15 mouse cellular contexts compared by ENCODE assay signal in genomic region chrX:35897648-35898500, GRCm38 (mm10). TPM values are rescaled to one million over a fixed set of nuclear protein-coding genes. Genes with fewer than 3 reads are reported as not detected.
DNase-seq lines count a peak whose midpoint lies in the region; ATAC-seq lines count a peak whose summit lies in the region.
"Had no signal": no experiment of that assay in that cellular context is flagged by ENCODE, and none has a peak within 500 bp of the region (broad histone marks: within the 10 kb centered on the region; RNA-seq: fewer than 3 reads in every experiment).

No protein-coding gene starts in this region.

- ATAC-seq in CD4-positive, CD25-positive, alpha-beta regulatory T cell, adult 4 months = peak; percentile 65
- peak; percentile 62 to 72 for ATAC-seq in hematopoietic stem cell, adult 5-6 weeks (replicated peaks in 1 of 2; ENCODE audit: insufficient read depth in 1 of 2, low FRiP score in 2 of 2, low TSS enrichment in 1 of 2, low read depth in 1 of 2, poor library complexity in 2 of 2, severe bottlenecking in 2 of 2)
- ATAC-seq in neutrophil, adult 5-6 weeks (ENCODE audit: extremely low read depth, insufficient number of reproducible peaks, low FRiP score, poor library complexity, severe bottlenecking) = peak; percentile 23; the same call in 1 of the 2 replicates
- no peak for ATAC-seq in hindbrain, embryonic 14.5 days (ENCODE audit: low FRiP score)

- DNase-seq in 416B (ENCODE audit: low read depth) = peak; percentile 73
- DNase-seq in urinary bladder, postnatal 14 days (ENCODE audit: low spot score) = no peak
- no peak for DNase-seq in hindbrain, embryonic 14.5 days (ENCODE audit: low spot score)
- no peak for DNase-seq in cerebellum, adult 9-11 months
- no peak for DNase-seq in ovary, postnatal 14 days (ENCODE audit: low spot score)
- DNase-seq: cerebellum, postnatal 25 days; kidney, adult 8-10 months; left cerebral cortex, postnatal 4 days; right cerebral cortex, postnatal 4 days had no signal

- no peak overlapping the region for H3K9ac ChIP-seq in hindbrain, embryonic 14.5 days
- H3K9ac ChIP-seq: embryonic facial prominence, embryonic 12.5 days; liver, embryonic 14.5 days had no signal

- H3K27ac ChIP-seq in hindbrain, embryonic 14.5 days = no peak overlapping the region
- H3K27ac ChIP-seq: embryonic facial prominence, embryonic 12.5 days; heart, embryonic 10.5 days; liver, embryonic 14.5 days had no signal

- no peak overlapping the region for H3K4me3 ChIP-seq in hindbrain, embryonic 14.5 days (replicated peaks; ENCODE audit: low read length)
- H3K4me3 ChIP-seq: embryonic facial prominence, embryonic 12.5 days; heart, embryonic 10.5 days had no signal

- H3K9me3 ChIP-seq in hindbrain, embryonic 14.5 days (ENCODE audit: control insufficient read depth, low read length) = no peaks in the 10 kb centered on the region
- H3K9me3 ChIP-seq: embryonic facial prominence, embryonic 12.5 days; heart, embryonic 10.5 days had no signal

- H3K27me3 ChIP-seq in hindbrain, embryonic 14.5 days (ENCODE audit: control insufficient read depth, insufficient read depth, low read length) = no peaks in the 10 kb centered on the region
- H3K27me3 ChIP-seq: embryonic facial prominence, embryonic 12.5 days had no signal

- no peaks in the 10 kb centered on the region for H3K36me3 ChIP-seq in hindbrain, embryonic 14.5 days (replicated peaks; ENCODE audit: control insufficient read depth, insufficient read depth)
- H3K36me3 ChIP-seq: embryonic facial prominence, embryonic 12.5 days; heart, embryonic 10.5 days had no signal

- no peaks in the 10 kb centered on the region for H3K4me1 ChIP-seq in hindbrain, embryonic 14.5 days (replicated peaks; ENCODE audit: control insufficient read depth, insufficient read depth, low read length)
- H3K4me1 ChIP-seq: embryonic facial prominence, embryonic 12.5 days; heart, embryonic 10.5 days had no signal

- no peak overlapping the region for H3K4me2 ChIP-seq in hindbrain, embryonic 14.5 days (replicated peaks)
- H3K4me2 ChIP-seq: embryonic facial prominence, embryonic 12.5 days had no signal

- 86% methylated on average over 11 of the region's 11 CpGs for WGBS in hindbrain, embryonic 14.5 days

RNA-seq across cellular contexts. Expression of gene Dock11, which starts 9.2 kb away (rescaled TPM):
- polyA plus RNA-seq in CD4-positive, CD25-positive, alpha-beta regulatory T cell, adult 4 months (2017; shearing (Covaris generic)) = 10 to 100 TPM; 36.6 to 47.9 TPM
- 147 and 168 TPM in 2 replicates for total RNA-seq in hematopoietic stem cell, adult 5-6 weeks (2017)
- total RNA-seq in neutrophil, adult 5-6 weeks (2017) = 250 and 253 TPM in 2 replicates
- polyA plus RNA-seq in hindbrain, embryonic 14.5 days (2014; fragmentation: Nextera tagmentation; extraction: Ambion mirVana) = 20.0 and 20.2 TPM in 2 replicates
